Mouse (Mus musculus): ENCODE measurements around the gene Lrp1.

The Lrp1 gene

GRCm38 (mm10) chr10:127521611-127522080, 99.3 kb downstream of the Lrp1 start:
- DNase-seq (ENCODE audit: low spot score in 2 of 2): no peak

DNA sequence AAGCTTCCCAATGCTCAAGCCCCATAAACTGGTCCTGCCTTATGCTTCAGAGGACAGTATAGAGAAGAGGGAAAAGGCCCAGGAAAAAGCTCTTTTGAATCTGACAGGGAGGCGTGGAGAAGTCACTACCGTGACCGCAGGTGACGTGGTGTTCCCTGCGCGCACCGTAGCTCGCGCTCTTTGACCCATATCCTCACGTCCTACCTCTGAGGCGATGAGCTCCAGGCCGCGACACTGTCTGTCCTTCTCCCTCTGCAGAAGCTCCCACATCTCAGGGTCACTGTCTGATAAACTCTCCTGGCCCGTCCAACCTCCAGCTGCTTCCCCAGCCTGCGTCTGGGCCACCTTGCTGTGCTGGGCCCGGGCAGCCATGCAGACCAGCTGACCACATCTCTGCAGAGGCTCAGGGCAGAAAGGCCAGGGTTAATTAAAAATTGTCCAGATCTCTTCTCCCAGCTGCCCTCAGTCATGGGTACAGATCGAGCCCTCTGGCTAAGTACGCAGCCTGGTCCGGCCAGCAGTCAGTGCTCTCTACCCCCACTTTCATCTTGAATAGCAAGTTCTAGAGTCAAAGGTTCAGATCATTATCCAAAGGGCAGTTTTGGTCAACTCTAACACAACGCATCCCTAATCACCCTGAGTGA, 100.1 kb downstream of the Lrp1 start:
- no peak for DNase-seq (ENCODE audit: low spot score in 2 of 2)

DNA sequence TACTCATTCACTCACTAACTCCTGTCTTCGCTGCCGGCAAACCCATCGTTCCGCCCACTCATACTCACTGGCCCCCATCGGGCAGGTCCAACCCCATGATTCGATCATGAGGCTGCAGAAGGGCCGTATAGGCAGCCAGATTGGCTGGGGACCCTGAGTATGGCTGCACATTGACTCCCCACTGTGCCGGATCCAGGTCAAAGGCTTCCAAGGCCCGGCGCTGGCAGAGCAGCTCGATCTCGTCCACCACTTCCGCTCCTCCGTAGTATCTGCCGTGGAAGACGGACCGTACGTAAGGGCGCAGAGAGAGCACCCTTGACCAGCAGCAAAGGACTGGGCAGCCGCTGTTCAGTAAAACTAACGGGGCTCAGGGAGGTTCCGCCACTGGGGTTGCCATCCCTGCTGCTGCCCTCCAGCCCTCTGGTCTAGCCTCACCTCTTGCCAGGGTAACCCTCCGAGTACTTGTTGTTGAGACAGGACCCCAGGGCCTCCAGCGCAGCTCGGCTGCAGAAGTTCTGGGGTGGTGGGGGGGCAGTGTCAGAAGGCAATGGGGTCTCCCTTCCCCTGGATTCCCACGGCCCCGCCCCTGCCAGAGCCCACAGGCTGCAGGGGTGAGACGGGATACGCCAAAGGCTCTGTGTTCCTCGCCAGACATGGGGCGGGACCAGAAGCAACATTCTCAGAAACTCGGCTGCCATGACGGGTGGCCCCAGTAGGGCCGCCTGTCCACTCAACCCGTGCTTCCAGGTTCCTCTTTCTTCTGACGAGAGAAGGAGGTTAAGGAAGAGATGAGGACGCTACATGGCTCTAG, 100.8 kb downstream of the Lrp1 start:
- no peak for DNase-seq (ENCODE audit: low spot score in 2 of 2)

DNA sequence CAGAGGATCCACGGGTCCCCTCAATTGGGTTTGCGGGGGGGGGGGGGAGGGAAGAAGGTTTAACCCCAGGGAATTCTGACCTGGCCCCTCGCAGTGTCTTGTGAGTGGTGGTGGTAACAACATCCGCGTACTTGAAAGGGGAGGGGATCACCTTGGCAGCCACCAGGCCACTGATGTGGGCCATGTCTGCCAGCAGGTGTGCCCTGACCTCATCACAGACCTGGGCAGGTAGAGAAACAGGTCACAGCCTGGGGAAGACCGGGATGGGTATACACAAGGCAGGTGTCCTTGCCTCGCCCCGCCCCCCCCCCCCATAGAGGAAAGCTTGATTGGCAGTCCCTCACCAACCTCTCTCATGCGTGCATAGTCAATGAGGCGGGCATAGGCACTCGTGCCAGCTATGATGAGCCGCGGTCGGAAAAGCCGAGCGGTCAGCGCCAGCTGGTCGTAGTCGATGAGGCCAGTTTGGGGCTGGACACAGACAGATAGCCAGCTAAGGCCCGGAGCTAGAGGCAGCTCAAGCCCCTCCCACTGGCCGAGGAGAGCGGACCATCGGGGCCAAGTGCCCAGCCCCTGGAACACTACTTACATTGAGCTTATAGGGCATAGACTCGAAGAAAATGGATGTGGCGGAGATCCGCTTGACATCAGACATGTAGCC, 101.8 kb downstream of the Lrp1 start:
- DNase-seq (ENCODE audit: low spot score in 2 of 2): no peak

DNA sequence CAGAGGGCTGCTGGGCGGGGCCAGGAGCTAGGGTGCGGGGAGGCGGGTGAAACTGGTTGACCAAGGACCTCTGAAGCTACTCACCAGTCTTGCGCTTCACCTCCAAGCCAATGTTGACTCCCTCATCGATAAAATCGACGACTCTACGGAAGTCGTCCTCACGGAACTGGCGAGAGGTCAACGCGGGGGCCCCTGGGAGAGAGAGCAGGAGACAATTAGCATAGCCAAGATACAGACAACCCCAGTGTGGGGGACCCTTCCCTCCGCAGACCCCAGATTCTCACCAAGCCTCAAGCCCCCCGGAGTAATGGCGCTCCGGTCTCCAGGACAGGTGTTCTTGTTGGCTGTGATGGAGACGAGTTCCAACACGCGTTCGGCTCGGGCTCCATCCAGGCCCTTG, 103.0 kb downstream of the Lrp1 start:
- DNase-seq (ENCODE audit: low spot score in 2 of 2): no peak

DNA sequence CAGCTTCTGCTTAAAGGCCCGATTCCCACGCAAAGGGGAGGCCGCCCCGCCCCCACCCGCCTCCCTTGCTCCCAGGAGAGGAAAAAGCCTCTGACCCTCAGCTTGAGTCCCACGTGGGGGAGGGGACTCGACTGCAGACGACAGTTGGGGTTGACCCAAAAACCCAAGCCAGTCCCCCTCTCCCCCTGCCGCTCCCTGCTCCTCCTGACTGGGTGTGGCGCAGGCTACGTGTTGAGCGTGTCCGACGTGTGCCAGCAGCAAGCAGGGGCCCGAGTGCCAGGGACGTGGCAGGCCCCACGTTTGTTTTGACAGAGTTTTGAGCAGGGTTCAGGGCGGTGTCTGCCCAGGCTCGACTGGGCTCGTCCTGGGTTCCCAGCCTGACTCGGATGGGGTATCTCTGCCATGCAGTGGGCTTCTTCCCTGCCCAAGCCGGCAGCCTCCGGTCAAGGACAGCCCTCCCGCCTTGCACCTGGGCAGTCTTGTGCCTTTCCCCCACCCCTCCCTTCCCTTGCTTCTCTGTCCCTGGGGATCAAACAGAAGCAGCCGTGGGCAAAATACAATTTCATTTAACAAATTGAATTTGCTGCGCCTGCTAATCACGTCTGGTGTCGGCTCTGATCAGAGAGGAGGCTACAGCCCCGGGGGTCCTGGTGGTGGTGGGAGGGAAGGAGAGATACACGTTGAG, 104.2 kb downstream of the Lrp1 start:
- DNase-seq (ENCODE audit: low spot score in 2 of 2): no peak

DNA sequence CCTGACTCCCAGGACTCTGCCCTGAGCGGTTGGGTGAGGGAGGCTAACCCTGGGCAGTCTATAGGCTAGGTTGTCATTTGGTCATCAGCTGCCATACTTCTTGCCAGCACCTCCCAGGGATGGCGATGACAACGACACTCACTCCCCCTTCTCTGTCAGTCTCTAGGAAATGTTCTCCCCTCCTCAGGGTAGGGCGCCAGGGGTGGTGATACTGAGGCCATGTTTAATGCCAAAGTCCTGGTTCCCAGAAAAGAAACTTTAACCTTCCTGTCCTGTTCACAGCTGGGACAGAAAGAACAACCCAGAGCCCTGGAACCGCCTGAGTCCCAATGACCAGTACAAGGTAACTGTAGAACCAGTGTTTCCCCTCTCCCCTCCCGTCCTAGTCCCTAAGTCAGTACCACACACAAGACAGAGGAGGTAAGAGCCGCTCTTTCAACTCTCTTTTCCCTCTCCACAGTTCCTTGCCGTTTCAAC, 104.9 kb downstream of the Lrp1 start:
- DNase-seq (ENCODE audit: low spot score in 2 of 2): no peak

DNA sequence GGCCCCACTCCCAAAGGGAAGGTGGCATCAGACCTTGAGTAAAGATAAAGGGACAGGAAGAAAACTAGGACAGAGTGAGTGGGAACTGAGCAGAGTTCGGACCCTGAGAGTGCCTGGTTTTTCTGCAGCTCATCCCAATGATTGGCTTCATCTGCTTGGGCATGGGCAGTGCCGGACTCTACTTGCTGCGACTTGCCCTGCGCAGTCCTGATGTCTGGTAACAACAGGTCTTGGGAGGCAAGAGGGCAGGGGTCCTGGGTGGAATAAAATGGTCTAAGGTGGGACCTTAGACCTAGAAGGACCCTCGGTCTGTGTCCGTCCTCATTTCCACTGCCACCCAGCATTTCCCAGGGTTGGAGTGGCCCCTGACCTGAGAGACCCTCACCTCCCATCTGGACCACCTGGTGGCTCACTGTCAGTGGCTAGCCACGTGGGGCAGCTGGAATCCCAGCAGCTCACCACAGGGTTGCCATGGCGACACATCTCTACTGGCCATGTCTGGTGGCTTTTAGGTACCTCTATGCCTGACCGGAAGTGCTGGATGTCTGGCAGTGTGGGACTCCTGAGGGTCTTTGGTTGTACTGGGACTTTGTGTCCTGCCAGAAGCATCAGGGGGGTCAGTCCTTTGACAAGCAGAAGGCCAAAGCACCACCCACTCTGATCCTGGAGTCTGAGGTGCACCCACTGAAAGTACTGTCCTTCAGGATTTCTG, 105.5 kb downstream of the Lrp1 start:
- no peak for DNase-seq (ENCODE audit: low spot score in 2 of 2)

GRCm38 (mm10) chr10:127514764-127515163, 106.2 kb downstream of the Lrp1 start, which contains the start of gene Ndufa4l2:
Ndufa4l2 (plus strand) TSS chr10:127514967.
- DNase-seq (ENCODE audit: low spot score in 2 of 2): no peak

GRCm38 (mm10) chr10:127514111-127514698, 106.7 kb downstream of the Lrp1 start:
- DNase-seq (ENCODE audit: low spot score in 2 of 2): no peak

DNA sequence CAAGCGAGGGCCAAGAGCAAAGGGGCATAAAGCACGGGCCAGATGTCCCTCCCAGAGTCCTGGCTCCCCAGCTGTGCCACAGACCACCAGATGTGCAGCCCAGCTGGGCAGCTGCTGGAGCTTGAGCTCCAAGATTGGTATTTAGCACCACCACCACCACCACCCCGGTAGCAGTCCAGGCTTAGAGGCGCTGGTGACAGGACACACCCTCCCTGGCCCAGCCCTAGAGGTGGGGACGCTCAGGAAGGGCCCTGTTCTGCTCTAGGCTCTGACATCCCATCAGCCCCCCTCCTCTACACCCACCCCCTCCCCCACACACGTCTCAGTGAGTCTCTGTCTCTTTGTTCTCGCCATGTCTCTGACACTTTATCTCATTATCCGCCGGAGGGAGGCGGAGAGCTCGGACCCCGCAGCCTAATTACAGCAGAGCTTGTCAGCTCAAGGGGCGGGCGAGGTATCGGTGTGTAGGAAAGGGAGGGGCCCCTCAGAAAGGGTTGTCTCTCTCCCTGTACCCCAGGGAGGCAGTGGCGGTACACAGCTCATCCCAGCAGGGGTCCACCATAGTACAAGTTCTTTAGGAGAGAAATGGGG, 107.4 kb downstream of the Lrp1 start:
- DNase-seq (ENCODE audit: low spot score in 2 of 2): no peak

GRCm38 (mm10) chr10:127512813-127513212, 108.1 kb downstream of the Lrp1 start:
- peak; percentile 91 to 98 for DNase-seq (ENCODE audit: low spot score in 2 of 2)

- DNase-seq (ENCODE audit: low spot score in 2 of 2): no peak
Observed at GRCm38 (mm10) chr10:127512307-127512666, 108.7 kb downstream of the Lrp1 start.

- DNase-seq (ENCODE audit: low spot score in 2 of 2): peak; percentile 60 to 75
Observed at GRCm38 (mm10) chr10:127511634-127512306, 109.2 kb downstream of the Lrp1 start.

DNA sequence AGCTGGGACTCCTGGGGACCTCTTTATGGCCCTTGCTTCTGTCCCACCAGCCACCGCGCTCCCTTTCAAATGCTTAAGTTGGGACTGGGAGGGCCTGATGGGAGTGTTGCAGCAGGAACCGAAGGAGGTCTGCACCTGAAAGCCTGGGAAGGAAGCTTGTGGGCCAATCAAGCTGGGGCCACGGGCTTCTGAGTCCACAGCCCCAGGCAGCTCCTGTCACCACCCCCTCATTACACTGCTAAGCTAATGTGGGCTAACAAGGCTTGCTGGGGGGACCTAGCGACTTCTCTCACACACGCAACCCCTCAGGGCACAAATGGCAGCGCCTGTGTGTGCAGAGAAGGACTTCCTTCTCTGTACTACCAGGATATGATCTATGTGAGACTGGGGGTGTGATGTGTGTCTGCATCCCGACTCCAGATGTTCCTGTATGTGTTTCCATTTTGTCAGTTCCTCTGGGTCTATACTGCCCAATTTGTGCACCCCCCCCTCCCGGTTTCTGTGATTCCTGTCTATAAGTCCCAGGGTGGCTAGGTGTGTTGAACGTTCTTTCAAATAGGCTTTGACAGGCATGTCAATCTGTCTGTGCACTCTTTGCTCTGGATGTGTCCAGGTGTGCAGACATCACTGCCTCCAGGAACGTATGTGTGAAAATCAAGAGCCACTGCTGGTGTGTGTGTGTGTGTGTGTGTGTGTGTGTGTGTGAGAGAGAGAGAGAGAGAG, 109.9 kb downstream of the Lrp1 start:
- no peak for DNase-seq (ENCODE audit: low spot score in 2 of 2)

- DNase-seq (ENCODE audit: low spot score in 2 of 2): peak in 1 of 2 experiments; percentile 61
Observed at GRCm38 (mm10) chr10:127509837-127510701, 110.9 kb downstream of the Lrp1 start.

GRCm38 (mm10) chr10:127509051-127509836, 111.7 kb downstream of the Lrp1 start:
- DNase-seq (ENCODE audit: low spot score in 2 of 2): peak; percentile 96 to 98
